Mouse (Mus musculus): ENCODE results near the gene Cyfip1. TPM values are rescaled to one million over a fixed set of nuclear protein-coding genes. Genes with fewer than 3 reads are reported as not detected.

Gene Cyfip1
- polyA plus RNA-seq, 1 experiment from 2014 or later, result 138 TPM

GRCm38 (mm10) chr7:55966866-55967460 lies 125.4 kb downstream of the Cyfip1 start:
- Histone ChIP-seq H3K4me3 (ENCODE audit: low read depth, low read length) (no peak overlapping the region), H3K27ac (ENCODE audit: low read depth) (no peak overlapping the region), H3K36me3 (ENCODE audit: insufficient read depth) (no peaks in the 10 kb centered on the region), H3K27me3 (ENCODE audit: insufficient read depth, low read length) (no peaks in the 10 kb centered on the region), H3K9me3 (ENCODE audit: low read depth, low read length) (no peaks in the 10 kb centered on the region), H3K9ac (no peak overlapping the region), H3K4me1 (ENCODE audit: insufficient read depth) (no peaks in the 10 kb centered on the region), H3K4me2 (no peak overlapping the region)
- ATAC-seq (ENCODE audit: insufficient read depth) (no peak), DNase-seq (no peak)
- TF ChIP-seq CTCF (IDR thresholded peaks at IDR 0.05; ENCODE audit: low read depth), result no peak
- 42% methylated on average over 3 of the region's 3 CpGs for WGBS

- no peaks in the 10 kb centered on the region for H3K27me3 ChIP-seq (ENCODE audit: insufficient read depth, low read length)
- TF ChIP-seq CTCF (IDR thresholded peaks at IDR 0.05; ENCODE audit: low read depth), result no peak
- peak overlapping the region; percentile 50 for H3K4me2 ChIP-seq
- ATAC-seq (ENCODE audit: insufficient read depth) (peak; percentile 64; the same call in 1 of the 2 replicates), DNase-seq (peak; percentile 30)
- H3K4me3 ChIP-seq (ENCODE audit: low read depth, low read length), result peak overlapping the region; percentile 17; the same call in 1 of the 2 replicates
- H3K9ac ChIP-seq, result peak overlapping the region; percentile 26; the same call in 1 of the 2 replicates
- H3K9me3 ChIP-seq (ENCODE audit: low read depth, low read length), result no peaks in the 10 kb centered on the region
- no peaks in the 10 kb centered on the region for H3K36me3 ChIP-seq (ENCODE audit: insufficient read depth)
- H3K4me1 ChIP-seq (ENCODE audit: insufficient read depth), result no peaks in the 10 kb centered on the region
- 36% methylated on average over 16 of the region's 16 CpGs for WGBS
- H3K27ac ChIP-seq (ENCODE audit: low read depth), result no peak overlapping the region
These were observed 126.8 kb downstream of the Cyfip1 start for GRCm38 (mm10) chr7:55968258-55968901.

GRCm38 (mm10) chr7:55969415-55969814 lies 127.9 kb downstream of the Cyfip1 start:
- H3K4me2 ChIP-seq, result no peak overlapping the region
- no peaks in the 10 kb centered on the region for H3K36me3 ChIP-seq (ENCODE audit: insufficient read depth)
- ATAC-seq (ENCODE audit: insufficient read depth) (no peak), DNase-seq (no peak)
- H3K9ac ChIP-seq, result no peak overlapping the region
- TF ChIP-seq CTCF (IDR thresholded peaks at IDR 0.05; ENCODE audit: low read depth), result no peak
- no peaks in the 10 kb centered on the region for H3K4me1 ChIP-seq (ENCODE audit: insufficient read depth)
- H3K27me3 ChIP-seq (ENCODE audit: insufficient read depth, low read length), result no peaks in the 10 kb centered on the region
- H3K4me3 ChIP-seq (ENCODE audit: low read depth, low read length), result no peak overlapping the region
- H3K9me3 ChIP-seq (ENCODE audit: low read depth, low read length), result no peaks in the 10 kb centered on the region
- WGBS, result 73% methylated on average over 1 of the region's 1 CpGs
- H3K27ac ChIP-seq (ENCODE audit: low read depth), result no peak overlapping the region

DNA sequence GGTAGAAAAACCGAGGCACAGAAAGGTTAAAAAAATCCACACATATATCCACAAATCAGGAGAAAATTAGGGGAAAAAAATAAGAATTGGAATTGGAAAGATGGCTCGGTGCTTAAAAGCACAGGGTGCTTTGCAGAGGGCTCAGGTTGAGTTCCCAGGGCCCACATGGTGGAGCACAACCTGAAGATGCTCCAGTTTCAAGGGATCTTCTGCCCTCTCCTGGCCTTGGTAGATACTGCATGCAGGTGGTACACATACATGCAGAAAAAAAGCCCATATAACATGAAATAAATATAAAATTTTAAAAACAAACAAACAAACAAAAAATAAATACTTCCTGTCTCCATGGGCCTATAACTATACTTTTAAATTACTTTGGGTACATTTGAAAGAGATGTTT lies 132.9 kb downstream of the Cyfip1 start:
- Histone ChIP-seq H3K4me2 (no peak overlapping the region), H3K27me3 (ENCODE audit: insufficient read depth, low read length) (no peaks in the 10 kb centered on the region), H3K9ac (no peak overlapping the region), H3K4me1 (ENCODE audit: insufficient read depth) (no peaks in the 10 kb centered on the region), H3K9me3 (ENCODE audit: low read depth, low read length) (no peaks in the 10 kb centered on the region), H3K27ac (ENCODE audit: low read depth) (no peak overlapping the region), H3K4me3 (ENCODE audit: low read depth, low read length) (no peak overlapping the region), H3K36me3 (ENCODE audit: insufficient read depth) (peaks cover under 1% of the 10 kb centered on the region; the same call in 1 of the 2 replicates)
- ATAC-seq (ENCODE audit: insufficient read depth) (no peak), DNase-seq (no peak)
- WGBS, result 96% methylated on average over 2 of the region's 2 CpGs
- TF ChIP-seq CTCF (IDR thresholded peaks at IDR 0.05; ENCODE audit: low read depth), result 0 out of 2 replicates have a peak, but pooled peaks have one; percentile 9

DNA sequence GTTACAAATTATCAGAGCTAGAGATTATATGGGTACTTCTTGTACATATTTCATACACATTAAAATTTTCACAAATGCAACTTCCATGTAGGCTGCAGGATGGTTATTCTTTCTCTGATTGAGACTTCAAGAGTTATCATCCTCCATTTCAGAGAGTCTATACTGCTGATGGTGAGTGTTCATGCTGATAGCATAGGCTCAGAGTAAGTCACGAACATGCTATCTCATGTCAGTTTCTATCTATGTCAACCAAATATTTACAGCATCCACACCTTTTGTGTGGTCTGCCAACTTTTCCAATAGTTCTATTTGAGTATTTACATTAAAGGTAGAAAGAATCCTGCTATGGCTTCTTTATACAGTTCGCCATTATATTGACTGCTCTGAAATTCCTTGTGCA lies 140.0 kb downstream of the Cyfip1 start:
- H3K36me3 ChIP-seq (ENCODE audit: insufficient read depth), result peaks cover 8% of the 10 kb centered on the region; the same call in 1 of the 2 replicates
- H3K4me3 ChIP-seq (ENCODE audit: low read depth, low read length), result no peak overlapping the region
- no peak for DNase-seq
- no peak overlapping the region for H3K4me2 ChIP-seq
- no peak for TF ChIP-seq CTCF (IDR thresholded peaks at IDR 0.05; ENCODE audit: low read depth)
- no peak overlapping the region for H3K27ac ChIP-seq (ENCODE audit: low read depth)
- 91% methylated on average over 2 of the region's 2 CpGs for WGBS
- H3K4me1 ChIP-seq (ENCODE audit: insufficient read depth), result no peaks in the 10 kb centered on the region
- H3K27me3 ChIP-seq (ENCODE audit: insufficient read depth, low read length), result no peaks in the 10 kb centered on the region
- H3K9me3 ChIP-seq (ENCODE audit: low read depth, low read length), result no peaks in the 10 kb centered on the region
- no peak overlapping the region for H3K9ac ChIP-seq
- no peak for ATAC-seq (ENCODE audit: insufficient read depth)

Other genes starting within 250 kb of the Cyfip1 start
- 0.39 and 0.66 TPM in 2 replicates for gene Siglech, start 73.6 kb upstream of the Cyfip1 start, polyA plus RNA-seq (2014; fragmentation: Nextera tagmentation; extraction: Ambion mirVana)
- gene Tubgcp5, start 47.6 kb upstream of the Cyfip1 start, polyA plus RNA-seq (2014; fragmentation: Nextera tagmentation; extraction: Ambion mirVana), result 30.9 and 32.3 TPM in 2 replicates
- 55.8 and 57.8 TPM in 2 replicates for gene Nipa2, start 120.7 kb downstream of the Cyfip1 start, polyA plus RNA-seq (2014; fragmentation: Nextera tagmentation; extraction: Ambion mirVana)
- 5.1 and 6.7 TPM in 2 replicates for gene Nipa1, start 178.2 kb downstream of the Cyfip1 start, polyA plus RNA-seq (2014; fragmentation: Nextera tagmentation; extraction: Ambion mirVana)
- gene Herc2, start 208.5 kb downstream of the Cyfip1 start, polyA plus RNA-seq (2014; fragmentation: Nextera tagmentation; extraction: Ambion mirVana), result 27.0 and 29.5 TPM in 2 replicates